ENCODE assay signal across 11 mouse cellular contexts in the genomic region with DNA sequence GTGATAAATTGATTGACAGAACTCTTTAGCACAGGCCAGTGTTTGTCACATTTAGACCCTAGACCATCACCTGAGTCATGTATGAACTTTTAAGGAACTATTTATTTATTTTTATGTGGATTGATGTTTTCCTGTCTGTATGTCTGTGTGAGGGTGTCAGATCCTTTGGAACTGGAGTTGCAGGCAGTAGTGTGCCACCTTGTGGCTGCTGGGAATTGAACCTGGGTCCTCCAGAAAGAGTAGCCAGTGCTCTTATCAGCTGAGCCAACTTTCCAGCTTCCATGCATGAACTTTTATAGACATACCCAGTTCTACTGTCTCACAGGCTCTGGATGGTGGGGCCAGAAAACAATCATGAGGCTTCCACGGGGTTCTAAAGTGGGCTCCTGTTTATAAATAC.
DNase-seq lines count a peak whose midpoint lies in the region.
"Had no signal": no experiment of that assay in that cellular context is flagged by ENCODE, and none has a peak within 500 bp of the region (broad histone marks: within the 10 kb centered on the region; RNA-seq: fewer than 3 reads in every experiment).

No protein-coding gene starts in this region.

- DNase-seq in cerebellum, postnatal 14 days = peak; percentile 16 to 33
- no peak for DNase-seq in cerebellum, postnatal 4 days (ENCODE audit: low spot score in 2 of 2)
- DNase-seq in kidney, postnatal 4 days = peak; percentile 30 to 33
- DNase-seq in kidney, adult 18-20 months = no peak
- DNase-seq in A20 (ENCODE audit: low read depth, low spot score) = peak; percentile 11
- peak; percentile 12 for DNase-seq in adrenal gland, postnatal 25 days
- DNase-seq in c-Kit-positive CD71-positive TER-119-positive erythroid progenitor cells, embryonic 14.5 days (ENCODE audit: low spot score) = no peak
- DNase-seq in ovary, postnatal 36 days (ENCODE audit: low spot score) = no peak
- DNase-seq: cerebellum, adult 9-10 months; lung, adult 2 months; midbrain, embryonic 14.5 days had no signal

Comparison
In these comparisons a context has a peak if more than half of its experiments do, and no peak if none do; other contexts are left out.
1. DNase-seq: peak in cerebellum, postnatal 14 days (2 of 2), kidney, postnatal 4 days (2 of 2), A20 (single experiment) and adrenal gland, postnatal 25 days (single experiment); none in cerebellum, postnatal 4 days (0 of 2), kidney, adult 18-20 months (single experiment), c-Kit-positive CD71-positive TER-119-positive erythroid progenitor cells, embryonic 14.5 days (single experiment) and ovary, postnatal 36 days (single experiment).